Mouse (Mus musculus) small intestine, adult 2 months (tissue): Measurements from ENCODE around the gene Calhm2.

Experiments used
- CTCF ChIP-seq: fragments of 200-500 bp; IDR thresholded peaks from 2 replicates; pipeline ENCODE4 v1.5.1; 2012; ENCODE audit warnings: low read depth, mild to moderate bottlenecking, control low read depth, inconsistent platforms, low read length, moderate library complexity, mixed read lengths; ENCODE audit not compliant: insufficient replicate concordance, insufficient read length; ENCODE audit errors: extremely low read depth
- POLR2A ChIP-seq: fragments of 200-500 bp; IDR thresholded peaks from 2 replicates; pipeline ENCODE4 v1.6.1; 2012; ENCODE audit warnings: low read depth, mild to moderate bottlenecking, control low read depth, inconsistent platforms, low read length, moderate library complexity

DNA sequence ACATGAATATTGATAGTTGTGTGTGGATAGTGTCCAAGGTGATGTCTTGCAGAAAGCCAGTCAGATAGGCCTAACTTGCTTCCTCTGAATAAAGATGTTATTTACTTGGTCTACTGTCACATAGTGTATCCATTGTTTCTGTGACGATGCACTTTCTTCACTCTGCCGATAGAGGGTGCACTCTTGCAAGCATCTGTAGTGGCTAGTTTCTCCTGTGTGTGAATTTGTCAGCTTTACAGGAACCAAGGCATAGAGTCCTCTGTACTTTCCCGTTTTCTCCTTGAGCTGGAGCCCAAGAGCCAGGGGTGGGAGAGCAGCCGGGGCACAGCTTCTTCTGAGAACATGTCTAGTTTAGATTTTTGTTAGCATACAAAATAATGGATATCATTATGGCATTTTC lies 17.0 kb downstream of the Calhm2 start:
- no peak for TF ChIP-seq POLR2A
- TF ChIP-seq CTCF: peak; percentile 45; the same call in 1 of the 2 replicates
